Mouse (Mus musculus) ES-E14 (cell line): ENCODE measurements at regions not wholly inside any gene's neighbourhood (a gene's known extent, or its start where the extent isn't known, plus 50 kb on each side); places are given as distances from the start of the nearest gene placed in this dataset.

ENCODE experiments used
- CHD2 ChIP-seq: IDR thresholded peaks from 2 replicates; pipeline ENCODE4 v1.6.1; 2014; ENCODE audit warnings: mild to moderate bottlenecking, low read depth, low read length, inconsistent platforms
- HCFC1 ChIP-seq: IDR thresholded peaks from 2 replicates; pipeline ENCODE4 v1.6.1; 2012; ENCODE audit warnings: low read length, inconsistent platforms, borderline replicate concordance; ENCODE audit not compliant: insufficient read depth
- MAFK ChIP-seq: IDR thresholded peaks from 2 replicates; pipeline ENCODE4 v1.6.1; 2014; ENCODE audit warnings: mild to moderate bottlenecking, low read depth, low read length, inconsistent platforms; ENCODE audit not compliant: insufficient read depth
- ZC3H11A ChIP-seq: IDR thresholded peaks from 2 replicates; pipeline ENCODE4 v1.6.1; 2012; ENCODE audit warnings: low read depth, mild to moderate bottlenecking, inconsistent platforms, low read length, borderline replicate concordance
- ZNF384 ChIP-seq: IDR thresholded peaks from 2 replicates; pipeline ENCODE4 v1.6.1; 2012; ENCODE audit warnings: low read depth, low read length, inconsistent platforms

- no peak for TF ChIP-seq ZC3H11A
- peak; percentile 98 for TF ChIP-seq ZNF384
- TF ChIP-seq HCFC1 = no peak
- TF ChIP-seq CHD2 = no peak
- no peak for TF ChIP-seq MAFK
Observed at GRCm38 (mm10) chrX:50599780-50600179, 171.5 kb upstream of the Olfr1324 start.
